Mouse (Mus musculus) bone marrow, adult 2 months (tissue): ENCODE results near the gene Npsr1.

Source experiments
- CTCF ChIP-seq: fragments of 200-500 bp; IDR thresholded peaks from 2 replicates; pipeline ENCODE4 v1.5.1; 2011; ENCODE audit warnings: low read length, control low read depth; ENCODE audit not compliant: control insufficient read depth, insufficient read depth
- POLR2A ChIP-seq: fragments of 200-500 bp; IDR thresholded peaks from 2 replicates; pipeline ENCODE4 v1.6.1; 2011; ENCODE audit warnings: low read depth, mild to moderate bottlenecking, control low read depth, low read length, borderline replicate concordance; ENCODE audit not compliant: control insufficient read depth

DNA sequence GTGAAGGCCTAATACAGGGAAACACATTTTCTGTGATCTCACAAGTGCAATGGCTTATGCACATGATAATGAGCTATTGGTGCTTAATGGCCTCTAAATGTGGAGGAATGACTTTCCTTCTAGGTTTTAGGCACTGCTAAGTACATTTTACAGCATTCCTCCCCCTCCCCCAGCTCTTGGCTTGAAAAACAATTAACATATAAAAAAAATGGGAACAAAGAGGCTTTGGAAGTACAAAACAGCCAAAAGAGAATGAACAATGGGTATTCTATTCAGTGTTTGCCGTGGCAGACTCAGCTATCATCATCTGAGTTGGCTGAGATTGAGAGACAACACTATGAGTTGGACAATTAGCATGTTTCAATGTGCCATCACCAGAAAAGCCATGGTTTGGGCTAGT lies 62.6 kb downstream of the Npsr1 start:
- TF ChIP-seq CTCF (no peak), POLR2A (no peak)
